Mouse (Mus musculus) forebrain, embryonic 14.5 days (tissue): ENCODE data around the gene Bpi. TPM values are rescaled to one million over a fixed set of nuclear protein-coding genes. Genes with fewer than 3 reads are reported as not detected.

Source experiments
- ATAC-seq: fragments of 200-750 bp; cut with Nextera tagmentation; 2 replicates; pipeline ENCODE4 v1.8.0; 2017; ENCODE audit warnings: mild to moderate bottlenecking, moderate library complexity
- DNase-seq: peaks from one replicate; pipeline ENCODE4 v3.0.0-alpha.2; 2015; ENCODE audit warnings: low spot score
- H3K27ac ChIP-seq: fragments of 300-500 bp; sonication (generic); 2 replicates; pipeline ENCODE4 v1.5.1; 2014; ENCODE audit warnings: low read depth, mild to moderate bottlenecking, control low read depth, low read length, moderate library complexity
- H3K27me3 ChIP-seq: fragments of 300-500 bp; sonication (generic); replicated peaks from 2 replicates; pipeline ENCODE4 v1.6.1; 2014; ENCODE audit warnings: low read length, control low read depth, mixed read lengths; ENCODE audit not compliant: control insufficient read depth, insufficient read depth
- H3K36me3 ChIP-seq: fragments of 300-500 bp; sonication (generic); 2 replicates; pipeline ENCODE4 v1.6.1; 2014; ENCODE audit warnings: low read length, control low read depth; ENCODE audit not compliant: control insufficient read depth, insufficient read depth
- H3K4me1 ChIP-seq: fragments of 300-500 bp; sonication (generic); 2 replicates; pipeline ENCODE4 v1.6.1; 2014; ENCODE audit warnings: antibody characterized with exemption, low read length, control low read depth; ENCODE audit not compliant: control insufficient read depth, insufficient read depth
- H3K4me2 ChIP-seq: fragments of 300-500 bp; sonication (generic); 2 replicates; pipeline ENCODE4 v1.6.1; 2014; ENCODE audit warnings: mild to moderate bottlenecking, control low read depth, low read length
- H3K4me3 ChIP-seq: fragments of 300-500 bp; sonication (generic); 2 replicates; pipeline ENCODE4 v1.5.1; 2014; ENCODE audit warnings: low read depth, low read length, control low read depth
- H3K9ac ChIP-seq: fragments of 300-500 bp; sonication (generic); 2 replicates; pipeline ENCODE4 v1.6.1; 2014; ENCODE audit warnings: mild to moderate bottlenecking, low read length, control low read depth, moderate library complexity
- H3K9me3 ChIP-seq: fragments of 300-500 bp; sonication (generic); replicated peaks from 2 replicates; pipeline ENCODE4 v1.6.1; 2016; ENCODE audit warnings: low read length, control low read depth, mixed read lengths; ENCODE audit not compliant: control insufficient read depth
- WGBS: fragments of 180-500 bp; shearing (Covaris S2); extraction: QIAGEN DNeasy Blood & Tissue Kit; methylation state at CpG from one replicate; pipeline ENCODE4 v1.1.7; 2014; 5-methylcytosine and 5-hydroxymethylcytosine counted together
- polyA plus RNA-seq: library from polyadenylated mRNA; unstranded; fragments of >200 nt; fragmentation: Nextera tagmentation; extraction: Ambion mirVana; gene quantifications from 2 replicates; pipeline ENCODE4 v1.2.1, GENCODE M21; 2014

Bpi gene
- polyA plus RNA-seq, 1 experiment from 2014 or later = not detected

GRCm38 (mm10) chr2:158233106-158233505, 24.8 kb upstream of the Bpi start:
- Histone ChIP-seq H3K9me3 (no peaks in the 10 kb centered on the region), H3K27me3 (no peaks in the 10 kb centered on the region), H3K36me3 (no peaks in the 10 kb centered on the region), H3K27ac (no peak overlapping the region), H3K4me3 (no peak overlapping the region), H3K9ac (no peak overlapping the region), H3K4me2 (no peak overlapping the region), H3K4me1 (peaks cover 10% of the 10 kb centered on the region)
- 77% methylated on average over 3 of the region's 3 CpGs for WGBS
- DNase-seq = no peak
- ATAC-seq = no peak

DNA sequence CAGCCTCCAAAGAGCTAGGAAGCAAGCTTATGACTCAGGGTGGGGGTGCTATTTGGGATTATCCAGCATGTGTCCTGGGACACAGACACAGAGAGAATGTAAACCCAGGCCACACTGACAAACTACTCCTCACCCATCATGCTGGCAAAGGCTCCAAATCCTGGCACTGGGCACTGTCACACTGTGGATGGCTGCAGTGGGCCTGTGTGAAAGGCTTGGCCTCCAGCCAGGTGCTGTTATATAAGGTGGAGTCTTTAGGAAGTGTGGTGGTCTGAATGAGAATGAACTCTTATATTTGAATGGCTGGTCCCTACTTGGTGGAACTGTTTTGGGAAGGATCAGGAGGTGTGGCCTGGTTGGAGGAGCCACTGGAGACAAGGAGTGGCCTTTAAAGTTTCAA, 21.2 kb upstream of the Bpi start:
- H3K36me3 ChIP-seq = no peaks in the 10 kb centered on the region
- DNase-seq (no peak), ATAC-seq (no peak)
- no peak overlapping the region for H3K4me2 ChIP-seq
- no peak overlapping the region for H3K27ac ChIP-seq
- H3K4me3 ChIP-seq = no peak overlapping the region
- H3K9ac ChIP-seq = no peak overlapping the region
- H3K4me1 ChIP-seq = no peaks in the 10 kb centered on the region
- no peaks in the 10 kb centered on the region for H3K27me3 ChIP-seq
- no peaks in the 10 kb centered on the region for H3K9me3 ChIP-seq

GRCm38 (mm10) chr2:158238101-158238500, 19.8 kb upstream of the Bpi start:
- H3K4me2 ChIP-seq = no peak overlapping the region
- H3K36me3 ChIP-seq = no peaks in the 10 kb centered on the region
- ATAC-seq = no peak
- DNase-seq = no peak
- H3K4me1 ChIP-seq = no peaks in the 10 kb centered on the region
- no peak overlapping the region for H3K4me3 ChIP-seq
- H3K9me3 ChIP-seq = no peaks in the 10 kb centered on the region
- WGBS = 91% methylated on average over 5 of the region's 5 CpGs
- H3K27me3 ChIP-seq = no peaks in the 10 kb centered on the region
- H3K9ac ChIP-seq = no peak overlapping the region
- H3K27ac ChIP-seq = no peak overlapping the region

GRCm38 (mm10) chr2:158241126-158241738, 16.7 kb upstream of the Bpi start:
- no peak for DNase-seq
- Histone ChIP-seq H3K9ac (no peak overlapping the region), H3K27ac (no peak overlapping the region), H3K4me3 (no peak overlapping the region), H3K27me3 (no peaks in the 10 kb centered on the region), H3K4me2 (no peak overlapping the region), H3K4me1 (no peaks in the 10 kb centered on the region), H3K9me3 (no peaks in the 10 kb centered on the region), H3K36me3 (no peaks in the 10 kb centered on the region)
- WGBS = 52% methylated on average over 5 of the region's 5 CpGs
- no peak for ATAC-seq

GRCm38 (mm10) chr2:158242170-158242896, 15.6 kb upstream of the Bpi start:
- Histone ChIP-seq H3K27ac (no peak overlapping the region), H3K4me1 (no peaks in the 10 kb centered on the region), H3K27me3 (no peaks in the 10 kb centered on the region), H3K4me3 (no peak overlapping the region), H3K4me2 (no peak overlapping the region), H3K9me3 (no peaks in the 10 kb centered on the region), H3K9ac (no peak overlapping the region), H3K36me3 (no peaks in the 10 kb centered on the region)
- no peak for ATAC-seq
- DNase-seq = peak; percentile 39
- WGBS = 85% methylated on average over 18 of the region's 18 CpGs

GRCm38 (mm10) chr2:158243129-158243870, 14.6 kb upstream of the Bpi start:
- DNase-seq (no peak), ATAC-seq (no peak)
- no peaks in the 10 kb centered on the region for H3K9me3 ChIP-seq
- no peaks in the 10 kb centered on the region for H3K36me3 ChIP-seq
- WGBS = 80% methylated on average over 18 of the region's 18 CpGs
- no peaks in the 10 kb centered on the region for H3K27me3 ChIP-seq
- no peak overlapping the region for H3K4me2 ChIP-seq
- H3K9ac ChIP-seq = no peak overlapping the region
- H3K4me1 ChIP-seq = no peaks in the 10 kb centered on the region
- H3K27ac ChIP-seq = no peak overlapping the region
- H3K4me3 ChIP-seq = no peak overlapping the region

DNA sequence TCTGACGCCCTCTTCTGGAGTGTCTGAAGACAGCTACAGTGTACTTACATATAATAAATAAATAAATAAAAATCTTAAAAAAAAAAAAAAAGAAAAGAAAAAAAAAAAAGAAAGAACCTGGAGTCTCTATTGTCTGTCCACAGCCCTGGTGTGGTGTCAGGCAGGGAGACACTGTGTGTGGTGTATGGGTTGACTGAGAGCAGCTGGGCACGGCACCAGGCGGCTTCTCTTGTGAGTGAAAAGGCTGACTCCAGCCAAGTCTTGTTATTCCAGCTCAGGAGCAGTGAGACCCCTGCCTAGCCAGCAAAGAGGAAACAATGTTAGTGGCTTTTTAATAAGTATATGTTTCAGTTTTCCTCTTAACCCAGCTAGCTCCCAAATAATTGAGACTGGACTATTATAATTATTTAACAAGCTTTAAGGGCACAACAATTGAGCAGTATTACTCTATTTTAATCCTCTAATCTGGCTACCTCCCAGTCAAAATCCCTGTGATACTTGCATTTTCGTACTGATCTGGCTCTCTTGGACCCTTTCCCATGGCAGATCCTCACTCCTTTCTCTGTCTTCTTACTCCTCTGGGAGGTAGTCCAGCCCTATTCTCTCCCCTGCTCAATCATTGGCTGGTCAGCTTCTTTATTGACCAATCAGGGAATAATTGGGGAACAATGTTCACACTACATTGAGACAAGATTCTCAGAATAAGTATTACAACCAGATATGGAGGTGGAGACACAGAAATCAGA, 12.6 kb upstream of the Bpi start:
- H3K9me3 ChIP-seq = no peaks in the 10 kb centered on the region
- WGBS = 48% methylated on average over 4 of the region's 4 CpGs
- H3K9ac ChIP-seq = no peak overlapping the region
- no peaks in the 10 kb centered on the region for H3K4me1 ChIP-seq
- H3K4me2 ChIP-seq = no peak overlapping the region
- H3K27ac ChIP-seq = no peak overlapping the region
- H3K27me3 ChIP-seq = no peaks in the 10 kb centered on the region
- H3K36me3 ChIP-seq = no peaks in the 10 kb centered on the region
- peak; percentile 60; the same call in 1 of the 2 replicates for ATAC-seq
- H3K4me3 ChIP-seq = no peak overlapping the region
- DNase-seq = peak; percentile 41

- 88% methylated on average over 6 of the region's 6 CpGs for WGBS
- DNase-seq = no peak
- H3K9ac ChIP-seq = no peak overlapping the region
- H3K4me3 ChIP-seq = no peak overlapping the region
- no peaks in the 10 kb centered on the region for H3K4me1 ChIP-seq
- H3K36me3 ChIP-seq = no peaks in the 10 kb centered on the region
- H3K9me3 ChIP-seq = no peaks in the 10 kb centered on the region
- H3K27me3 ChIP-seq = no peaks in the 10 kb centered on the region
- ATAC-seq = no peak
- no peak overlapping the region for H3K27ac ChIP-seq
- H3K4me2 ChIP-seq = no peak overlapping the region
These were observed 10.0 kb upstream of the Bpi start for GRCm38 (mm10) chr2:158247852-158248251.
